Mouse (Mus musculus): Measurements from ENCODE around the gene Kcnn3. TPM values are rescaled to one million over a fixed set of nuclear protein-coding genes. Genes with fewer than 3 reads are reported as not detected.

Kcnn3 gene
- polyA plus RNA-seq, 1 experiment from 2014 or later = 1.3 TPM

GRCm38 (mm10) chr3:89526298-89527090, 6.5 kb downstream of the Kcnn3 start:
- peaks cover 11% of the 10 kb centered on the region for H3K4me1 ChIP-seq (ENCODE audit: control insufficient read depth, insufficient read depth, low read length)
- ATAC-seq (ENCODE audit: low FRiP score) (no peak), DNase-seq (ENCODE audit: low spot score, missing footprints) (no peak)
- no peak overlapping the region for H3K4me2 ChIP-seq
- H3K36me3 ChIP-seq (ENCODE audit: control insufficient read depth, insufficient read depth, low read length) = no peaks in the 10 kb centered on the region
- H3K9me3 ChIP-seq (ENCODE audit: control insufficient read depth, low read length) = no peaks in the 10 kb centered on the region
- peaks cover 7% of the 10 kb centered on the region; the same call in 1 of the 2 replicates for H3K27me3 ChIP-seq (ENCODE audit: control insufficient read depth, insufficient read depth, low read length)
- no peak overlapping the region for H3K27ac ChIP-seq (ENCODE audit: low read depth, low read length)
- WGBS = 70% methylated on average over 17 of the region's 17 CpGs
- H3K4me3 ChIP-seq (ENCODE audit: low read depth, low read length) = no peak overlapping the region
- no peak overlapping the region for H3K9ac ChIP-seq (ENCODE audit: low read length)

- H3K4me1 ChIP-seq (ENCODE audit: control insufficient read depth, insufficient read depth, low read length) = no peaks in the 10 kb centered on the region
- ATAC-seq (ENCODE audit: low FRiP score) = no peak
- DNase-seq (ENCODE audit: low spot score, missing footprints) = no peak
- no peak overlapping the region for H3K4me2 ChIP-seq
- H3K27me3 ChIP-seq (ENCODE audit: control insufficient read depth, insufficient read depth, low read length) = no peaks in the 10 kb centered on the region
- no peaks in the 10 kb centered on the region for H3K9me3 ChIP-seq (ENCODE audit: control insufficient read depth, low read length)
- H3K27ac ChIP-seq (ENCODE audit: low read depth, low read length) = no peak overlapping the region
- no peak overlapping the region for H3K4me3 ChIP-seq (ENCODE audit: low read depth, low read length)
- no peak overlapping the region for H3K9ac ChIP-seq (ENCODE audit: low read length)
- WGBS = 78% methylated on average over 3 of the region's 3 CpGs
- H3K36me3 ChIP-seq (ENCODE audit: control insufficient read depth, insufficient read depth, low read length) = no peaks in the 10 kb centered on the region
Measured at GRCm38 (mm10) chr3:89529796-89530195, 9.8 kb downstream of the Kcnn3 start.

DNA sequence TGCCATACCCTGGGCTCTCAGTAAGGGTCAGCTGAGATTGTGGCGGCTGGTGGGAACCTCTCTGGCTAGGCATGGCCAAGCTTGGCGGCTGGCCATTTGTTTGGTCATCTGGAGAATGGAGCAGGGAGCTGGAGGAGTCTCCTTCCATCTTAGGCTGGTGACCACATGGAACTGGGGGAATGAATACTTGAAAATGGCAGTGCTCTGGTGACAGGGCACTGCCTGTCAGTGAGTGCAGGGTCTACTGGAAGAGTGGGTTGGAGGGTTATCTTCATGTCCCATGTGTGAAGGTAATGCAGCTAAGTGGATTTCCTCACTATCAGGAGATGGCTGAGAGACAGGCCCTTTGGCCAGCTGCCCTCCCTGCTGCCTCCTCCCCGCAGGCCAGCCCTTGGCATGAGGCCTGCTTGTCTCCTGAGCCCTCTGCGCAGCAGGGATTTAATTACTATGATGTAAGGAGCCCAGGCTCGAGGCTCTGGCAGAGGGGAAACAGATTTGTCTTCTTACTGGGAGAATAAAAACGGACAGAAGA, 14.7 kb downstream of the Kcnn3 start:
- Histone ChIP-seq H3K27me3 (ENCODE audit: control insufficient read depth, insufficient read depth, low read length) (no peaks in the 10 kb centered on the region), H3K27ac (ENCODE audit: low read depth, low read length) (no peak overlapping the region), H3K4me3 (ENCODE audit: low read depth, low read length) (no peak overlapping the region), H3K36me3 (ENCODE audit: control insufficient read depth, insufficient read depth, low read length) (no peaks in the 10 kb centered on the region), H3K4me2 (no peak overlapping the region), H3K9ac (ENCODE audit: low read length) (no peak overlapping the region), H3K9me3 (ENCODE audit: control insufficient read depth, low read length) (no peaks in the 10 kb centered on the region), H3K4me1 (ENCODE audit: control insufficient read depth, insufficient read depth, low read length) (no peaks in the 10 kb centered on the region)
- WGBS = 55% methylated on average over 6 of the region's 6 CpGs
- no peak for ATAC-seq (ENCODE audit: low FRiP score)
- DNase-seq (ENCODE audit: low spot score, missing footprints) = no peak

DNA sequence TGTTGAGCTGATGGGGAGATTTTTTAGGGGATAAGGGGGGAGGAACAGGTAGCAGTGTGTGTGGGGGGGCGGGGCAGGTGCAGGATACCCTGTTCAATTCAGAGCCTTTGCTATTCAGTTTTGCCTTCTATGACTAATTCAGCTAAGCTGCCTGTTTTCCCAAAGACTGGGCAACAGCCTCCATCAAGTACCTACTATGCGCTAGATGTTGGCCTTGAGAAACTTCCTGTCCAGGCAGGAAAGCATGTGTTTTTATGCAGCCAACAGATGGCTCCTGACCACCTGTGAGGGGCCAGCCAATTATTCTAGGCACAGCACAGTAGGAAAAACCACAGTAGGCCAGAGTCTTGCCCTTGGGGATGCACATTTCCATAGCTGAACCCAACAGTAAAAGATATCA, 15.2 kb downstream of the Kcnn3 start:
- H3K36me3 ChIP-seq (ENCODE audit: control insufficient read depth, insufficient read depth, low read length) = no peaks in the 10 kb centered on the region
- no peak overlapping the region for H3K4me3 ChIP-seq (ENCODE audit: low read depth, low read length)
- H3K27ac ChIP-seq (ENCODE audit: low read depth, low read length) = no peak overlapping the region
- no peak overlapping the region for H3K9ac ChIP-seq (ENCODE audit: low read length)
- H3K4me1 ChIP-seq (ENCODE audit: control insufficient read depth, insufficient read depth, low read length) = no peaks in the 10 kb centered on the region
- no peak for ATAC-seq (ENCODE audit: low FRiP score)
- no peak overlapping the region for H3K4me2 ChIP-seq
- no peak for DNase-seq (ENCODE audit: low spot score, missing footprints)
- WGBS = 81% methylated on average over 2 of the region's 2 CpGs
- H3K27me3 ChIP-seq (ENCODE audit: control insufficient read depth, insufficient read depth, low read length) = no peaks in the 10 kb centered on the region
- H3K9me3 ChIP-seq (ENCODE audit: control insufficient read depth, low read length) = no peaks in the 10 kb centered on the region

GRCm38 (mm10) chr3:89539036-89539739, 19.2 kb downstream of the Kcnn3 start:
- H3K36me3 ChIP-seq (ENCODE audit: control insufficient read depth, insufficient read depth, low read length) = no peaks in the 10 kb centered on the region
- no peak for DNase-seq (ENCODE audit: low spot score, missing footprints)
- H3K9ac ChIP-seq (ENCODE audit: low read length) = no peak overlapping the region
- no peaks in the 10 kb centered on the region for H3K4me1 ChIP-seq (ENCODE audit: control insufficient read depth, insufficient read depth, low read length)
- no peak overlapping the region for H3K4me2 ChIP-seq
- no peak overlapping the region for H3K4me3 ChIP-seq (ENCODE audit: low read depth, low read length)
- no peak for ATAC-seq (ENCODE audit: low FRiP score)
- no peaks in the 10 kb centered on the region for H3K9me3 ChIP-seq (ENCODE audit: control insufficient read depth, low read length)
- no peaks in the 10 kb centered on the region for H3K27me3 ChIP-seq (ENCODE audit: control insufficient read depth, insufficient read depth, low read length)
- H3K27ac ChIP-seq (ENCODE audit: low read depth, low read length) = no peak overlapping the region
- WGBS = 79% methylated on average over 10 of the region's 10 CpGs

DNA sequence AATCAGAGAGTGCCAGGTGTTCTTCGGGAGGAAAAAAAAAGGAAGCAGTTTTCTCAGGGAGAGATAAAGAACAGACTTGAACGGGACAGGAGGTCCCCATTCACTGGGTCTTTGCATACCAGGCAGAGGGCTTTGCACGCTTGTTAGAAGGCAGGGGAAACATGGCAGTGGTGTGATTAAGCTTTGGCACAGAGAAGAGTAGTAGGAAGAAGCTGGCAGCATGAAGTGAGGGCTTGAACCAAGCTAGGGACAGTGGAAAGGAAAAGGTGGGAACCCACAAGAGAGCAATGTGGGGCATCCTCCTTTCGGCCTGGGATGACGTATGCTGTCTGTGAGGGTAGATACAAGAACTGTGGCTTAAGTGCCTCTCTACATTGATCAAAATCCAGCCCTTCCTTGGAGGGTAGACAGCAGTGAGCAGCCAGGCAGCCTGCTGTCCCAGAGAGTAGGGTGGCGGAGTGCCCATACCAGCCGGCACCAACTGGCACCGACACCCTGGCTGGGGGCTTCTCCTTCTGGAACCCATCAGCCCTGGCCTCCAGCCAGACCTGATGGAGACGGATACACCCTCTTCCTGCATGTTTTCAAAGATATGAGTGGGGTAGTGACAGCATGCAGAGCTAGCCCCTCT, 19.9 kb downstream of the Kcnn3 start:
- Histone ChIP-seq H3K27ac (ENCODE audit: low read depth, low read length) (no peak overlapping the region), H3K9me3 (ENCODE audit: control insufficient read depth, low read length) (no peaks in the 10 kb centered on the region), H3K9ac (ENCODE audit: low read length) (no peak overlapping the region), H3K4me2 (no peak overlapping the region), H3K36me3 (ENCODE audit: control insufficient read depth, insufficient read depth, low read length) (no peaks in the 10 kb centered on the region), H3K4me1 (ENCODE audit: control insufficient read depth, insufficient read depth, low read length) (no peaks in the 10 kb centered on the region), H3K27me3 (ENCODE audit: control insufficient read depth, insufficient read depth, low read length) (no peaks in the 10 kb centered on the region), H3K4me3 (ENCODE audit: low read depth, low read length) (no peak overlapping the region)
- ATAC-seq (ENCODE audit: low FRiP score) (no peak), DNase-seq (ENCODE audit: low spot score, missing footprints) (no peak)
- WGBS = 79% methylated on average over 9 of the region's 9 CpGs

DNA sequence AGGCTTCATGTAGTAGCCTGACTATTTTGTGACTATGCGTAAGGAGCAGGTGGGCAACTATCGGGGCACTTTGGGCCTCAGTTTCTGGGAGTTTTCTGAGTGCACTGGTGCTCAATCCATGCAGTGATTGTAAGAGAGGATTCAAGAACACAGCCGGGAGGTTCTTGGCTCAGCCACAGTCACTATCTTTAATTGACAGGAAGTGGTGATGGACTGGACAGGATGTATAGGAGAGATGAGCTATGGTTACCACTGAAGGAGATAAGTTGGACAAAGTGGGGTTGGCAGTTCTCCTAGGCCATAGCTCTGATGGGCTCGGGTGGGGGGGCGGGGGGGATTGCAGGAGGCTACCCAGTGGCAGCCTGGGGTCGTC, 20.4 kb downstream of the Kcnn3 start:
- H3K4me2 ChIP-seq = no peak overlapping the region
- H3K27me3 ChIP-seq (ENCODE audit: control insufficient read depth, insufficient read depth, low read length) = no peaks in the 10 kb centered on the region
- H3K27ac ChIP-seq (ENCODE audit: low read depth, low read length) = no peak overlapping the region
- ATAC-seq (ENCODE audit: low FRiP score) (no peak), DNase-seq (ENCODE audit: low spot score, missing footprints) (no peak)
- no peak overlapping the region for H3K9ac ChIP-seq (ENCODE audit: low read length)
- no peaks in the 10 kb centered on the region for H3K9me3 ChIP-seq (ENCODE audit: control insufficient read depth, low read length)
- WGBS = 90% methylated on average over 6 of the region's 6 CpGs
- no peaks in the 10 kb centered on the region for H3K4me1 ChIP-seq (ENCODE audit: control insufficient read depth, insufficient read depth, low read length)
- no peak overlapping the region for H3K4me3 ChIP-seq (ENCODE audit: low read depth, low read length)
- H3K36me3 ChIP-seq (ENCODE audit: control insufficient read depth, insufficient read depth, low read length) = no peaks in the 10 kb centered on the region

GRCm38 (mm10) chr3:89546951-89547350, 27.0 kb downstream of the Kcnn3 start:
- Histone ChIP-seq H3K36me3 (ENCODE audit: control insufficient read depth, insufficient read depth, low read length) (no peaks in the 10 kb centered on the region), H3K4me1 (ENCODE audit: control insufficient read depth, insufficient read depth, low read length) (no peaks in the 10 kb centered on the region), H3K27me3 (ENCODE audit: control insufficient read depth, insufficient read depth, low read length) (no peaks in the 10 kb centered on the region), H3K27ac (ENCODE audit: low read depth, low read length) (no peak overlapping the region), H3K9ac (ENCODE audit: low read length) (no peak overlapping the region), H3K9me3 (ENCODE audit: control insufficient read depth, low read length) (no peaks in the 10 kb centered on the region), H3K4me3 (ENCODE audit: low read depth, low read length) (no peak overlapping the region), H3K4me2 (no peak overlapping the region)
- 61% methylated on average over 5 of the region's 5 CpGs for WGBS
- DNase-seq (ENCODE audit: low spot score, missing footprints) = no peak
- no peak for ATAC-seq (ENCODE audit: low FRiP score)

GRCm38 (mm10) chr3:89548805-89549204, 28.8 kb downstream of the Kcnn3 start:
- no peak overlapping the region for H3K4me3 ChIP-seq (ENCODE audit: low read depth, low read length)
- H3K27me3 ChIP-seq (ENCODE audit: control insufficient read depth, insufficient read depth, low read length) = no peaks in the 10 kb centered on the region
- H3K27ac ChIP-seq (ENCODE audit: low read depth, low read length) = no peak overlapping the region
- H3K9me3 ChIP-seq (ENCODE audit: control insufficient read depth, low read length) = no peaks in the 10 kb centered on the region
- H3K36me3 ChIP-seq (ENCODE audit: control insufficient read depth, insufficient read depth, low read length) = no peaks in the 10 kb centered on the region
- H3K4me2 ChIP-seq = no peak overlapping the region
- DNase-seq (ENCODE audit: low spot score, missing footprints) (no peak), ATAC-seq (ENCODE audit: low FRiP score) (no peak)
- H3K9ac ChIP-seq (ENCODE audit: low read length) = no peak overlapping the region
- 83% methylated on average over 2 of the region's 2 CpGs for WGBS
- H3K4me1 ChIP-seq (ENCODE audit: control insufficient read depth, insufficient read depth, low read length) = no peaks in the 10 kb centered on the region

Data from midbrain, embryonic 11.5 days (tissue).